23 mouse cellular contexts compared by ENCODE assay signal in genomic region chr12:71598641-71599040, GRCm38 (mm10).
DNase-seq lines count a peak whose midpoint lies in the region; ATAC-seq and TF ChIP-seq lines count a peak whose summit lies in the region.
"Had no signal": no experiment of that assay in that cellular context is flagged by ENCODE, and none has a peak within 500 bp of the region (broad histone marks: within the 10 kb centered on the region; RNA-seq: fewer than 3 reads in every experiment).

No protein-coding gene starts in this region.

- no peaks in the 10 kb centered on the region for H3K27me3 ChIP-seq in forebrain, postnatal 0 days (ENCODE audit: insufficient read depth, low read length)
- no peaks in the 10 kb centered on the region for H3K27me3 ChIP-seq in forebrain, embryonic 11.5 days (ENCODE audit: control insufficient read depth, insufficient read depth, low read length)
- no peaks in the 10 kb centered on the region for H3K27me3 ChIP-seq in limb, embryonic 14.5 days (ENCODE audit: control insufficient read depth, insufficient read depth, low read length)
- H3K27me3 ChIP-seq in limb, embryonic 10.5 days (ENCODE audit: low read depth, poor library complexity, severe bottlenecking) = no peaks in the 10 kb centered on the region
- H3K27me3 ChIP-seq in midbrain, postnatal 0 days (ENCODE audit: insufficient read depth, low read length) = no peaks in the 10 kb centered on the region
- H3K27me3 ChIP-seq: forebrain, embryonic 15.5 days; kidney, embryonic 15.5 days; limb, embryonic 15.5 days; liver, embryonic 13.5 days had no signal

- H3K4me1 ChIP-seq in forebrain, postnatal 0 days (ENCODE audit: insufficient read depth) = no peaks in the 10 kb centered on the region
- H3K4me1 ChIP-seq in forebrain, embryonic 11.5 days (replicated peaks; ENCODE audit: control insufficient read depth, insufficient read depth, low read length) = no peaks in the 10 kb centered on the region
- no peaks in the 10 kb centered on the region for H3K4me1 ChIP-seq in limb, embryonic 14.5 days (ENCODE audit: control insufficient read depth, insufficient read depth, low read length)
- H3K4me1 ChIP-seq in limb, embryonic 10.5 days = no peaks in the 10 kb centered on the region
- H3K4me1 ChIP-seq in midbrain, postnatal 0 days (ENCODE audit: insufficient read depth, low read length) = no peaks in the 10 kb centered on the region
- H3K4me1 ChIP-seq: kidney, embryonic 15.5 days; limb, embryonic 15.5 days; liver, embryonic 13.5 days had no signal

- H3K9ac ChIP-seq in forebrain, postnatal 0 days = no peak overlapping the region
- no peak overlapping the region for H3K9ac ChIP-seq in forebrain, embryonic 11.5 days (ENCODE audit: low read length)
- no peak overlapping the region for H3K9ac ChIP-seq in limb, embryonic 14.5 days (ENCODE audit: low read depth, low read length, severe bottlenecking)
- H3K9ac ChIP-seq in midbrain, postnatal 0 days (replicated peaks; ENCODE audit: low read length, poor library complexity, severe bottlenecking) = no peak overlapping the region
- H3K9ac ChIP-seq: forebrain, embryonic 15.5 days; kidney, embryonic 15.5 days; limb, embryonic 15.5 days; liver, embryonic 13.5 days had no signal

- H3K4me3 ChIP-seq in forebrain, postnatal 0 days (ENCODE audit: low read depth, low read length) = no peak overlapping the region
- H3K4me3 ChIP-seq in forebrain, embryonic 11.5 days (ENCODE audit: low read depth, low read length) = no peak overlapping the region
- no peak overlapping the region for H3K4me3 ChIP-seq in limb, embryonic 14.5 days (replicated peaks; ENCODE audit: low read length)
- no peak overlapping the region for H3K4me3 ChIP-seq in limb, embryonic 10.5 days
- no peak overlapping the region for H3K4me3 ChIP-seq in midbrain, postnatal 0 days (ENCODE audit: low read depth, low read length)
- H3K4me3 ChIP-seq: forebrain, embryonic 15.5 days; hindbrain, embryonic 10.5 days; kidney, embryonic 15.5 days; layer of hippocampus, adult 2 months; limb, embryonic 15.5 days; liver, embryonic 13.5 days had no signal

- no peak for TF ChIP-seq CTCF in forebrain, postnatal 0 days (IDR thresholded peaks at IDR 0.05; ENCODE audit: low read depth)
- no peak for TF ChIP-seq CTCF in brain, embryonic 14.5 days (IDR thresholded peaks at IDR 0.05; ENCODE audit: borderline replicate concordance, extremely low read depth, insufficient read depth, insufficient read length)
- no peak for TF ChIP-seq CTCF in midbrain, postnatal 0 days (IDR thresholded peaks at IDR 0.05)

- ATAC-seq in forebrain, postnatal 0 days = peak; percentile 14; the same call in 1 of the 2 replicates
- no peak for ATAC-seq in forebrain, embryonic 11.5 days (replicated peaks; ENCODE audit: low FRiP score)
- no peak for ATAC-seq in limb, embryonic 14.5 days (ENCODE audit: low FRiP score, low read depth)
- no peak for ATAC-seq in midbrain, postnatal 0 days (ENCODE audit: low FRiP score)
- ATAC-seq: forebrain, embryonic 15.5 days had no signal

- no peak for DNase-seq in forebrain, postnatal 0 days
- DNase-seq in forebrain, embryonic 11.5 days (ENCODE audit: low spot score) = no peak
- peak; percentile 31 for DNase-seq in limb, embryonic 14.5 days (ENCODE audit: low spot score)
- DNase-seq in limb, embryonic 10.5 days (ENCODE audit: low spot score) = no peak
- DNase-seq in brain, embryonic 14.5 days (ENCODE audit: low read depth) = peak; percentile 53
- DNase-seq in midbrain, postnatal 0 days (ENCODE audit: low spot score) = no peak
- no peak for DNase-seq in cerebellum, adult 9-11 months
- no peak for DNase-seq in layer of hippocampus, postnatal 14 days (ENCODE audit: low spot score in 2 of 2)
- DNase-seq: adrenal gland, adult 8-10 months; cerebellum, adult 8-10 months; cerebellum, postnatal 36 days; heart, postnatal 14 days; kidney, adult 18-20 months; kidney, postnatal 25 days; liver, embryonic 13.5 days; lung, adult 18-20 months; lung, postnatal 10 days had no signal

- no peak overlapping the region for H3K4me2 ChIP-seq in forebrain, postnatal 0 days (ENCODE audit: low read depth)
- no peak overlapping the region for H3K4me2 ChIP-seq in forebrain, embryonic 11.5 days (ENCODE audit: low read depth, low read length, severe bottlenecking)
- H3K4me2 ChIP-seq in limb, embryonic 14.5 days (replicated peaks; ENCODE audit: low read depth, low read length, severe bottlenecking) = no peak overlapping the region
- no peak overlapping the region for H3K4me2 ChIP-seq in midbrain, postnatal 0 days (ENCODE audit: low read depth, low read length, poor library complexity, severe bottlenecking)
- H3K4me2 ChIP-seq: forebrain, embryonic 15.5 days; kidney, embryonic 15.5 days; limb, embryonic 15.5 days; liver, embryonic 13.5 days had no signal

- H3K27ac ChIP-seq in forebrain, postnatal 0 days (ENCODE audit: low read depth, low read length) = no peak overlapping the region
- H3K27ac ChIP-seq in forebrain, embryonic 11.5 days (ENCODE audit: low read depth, low read length) = no peak overlapping the region
- H3K27ac ChIP-seq in limb, embryonic 14.5 days (replicated peaks; ENCODE audit: low read depth, low read length) = no peak overlapping the region
- no peak overlapping the region for H3K27ac ChIP-seq in limb, embryonic 10.5 days
- H3K27ac ChIP-seq in midbrain, postnatal 0 days (ENCODE audit: low read depth, low read length) = 0 out of 2 replicates have a peak overlapping the region, but pooled peaks have one; percentile 18
- H3K27ac ChIP-seq: forebrain, embryonic 15.5 days; hindbrain, embryonic 10.5 days; kidney, embryonic 15.5 days; layer of hippocampus, adult 2 months; limb, embryonic 15.5 days; liver, embryonic 13.5 days had no signal

- no peaks in the 10 kb centered on the region for H3K36me3 ChIP-seq in forebrain, postnatal 0 days (ENCODE audit: insufficient read depth)
- no peaks in the 10 kb centered on the region for H3K36me3 ChIP-seq in forebrain, embryonic 11.5 days (ENCODE audit: control insufficient read depth, insufficient read depth, low read length)
- no peaks in the 10 kb centered on the region for H3K36me3 ChIP-seq in limb, embryonic 14.5 days (ENCODE audit: control insufficient read depth, insufficient read depth, low read length)
- H3K36me3 ChIP-seq in limb, embryonic 10.5 days = no peaks in the 10 kb centered on the region
- H3K36me3 ChIP-seq in midbrain, postnatal 0 days (ENCODE audit: insufficient read depth, low read length) = no peaks in the 10 kb centered on the region
- H3K36me3 ChIP-seq: forebrain, embryonic 15.5 days; G1E; hindbrain, embryonic 10.5 days; kidney, embryonic 15.5 days; limb, embryonic 15.5 days; liver, embryonic 13.5 days had no signal

- TF ChIP-seq POLR2A in limb, embryonic 14.5 days (IDR thresholded peaks at IDR 0.05; ENCODE audit: borderline replicate concordance, extremely low read depth, insufficient read depth, insufficient read length) = no peak
- TF ChIP-seq POLR2A in brain, embryonic 14.5 days (IDR thresholded peaks at IDR 0.05; ENCODE audit: borderline replicate concordance, extremely low read depth, insufficient read depth, insufficient read length, poor library complexity, severe bottlenecking) = no peak

- no peaks in the 10 kb centered on the region for H3K9me3 ChIP-seq in forebrain, postnatal 0 days (ENCODE audit: low read length)
- no peaks in the 10 kb centered on the region for H3K9me3 ChIP-seq in forebrain, embryonic 11.5 days (ENCODE audit: control insufficient read depth, low read length)
- H3K9me3 ChIP-seq in limb, embryonic 14.5 days (ENCODE audit: control insufficient read depth, low read length) = no peaks in the 10 kb centered on the region
- no peaks in the 10 kb centered on the region for H3K9me3 ChIP-seq in limb, embryonic 10.5 days (replicated peaks)
- H3K9me3 ChIP-seq in midbrain, postnatal 0 days (ENCODE audit: low read length) = no peaks in the 10 kb centered on the region
- H3K9me3 ChIP-seq: forebrain, embryonic 15.5 days; G1E; hindbrain, embryonic 10.5 days; kidney, embryonic 15.5 days; limb, embryonic 15.5 days; liver, embryonic 13.5 days had no signal

- WGBS in forebrain, postnatal 0 days = 61% methylated on average over 9 of the region's 9 CpGs
- WGBS in forebrain, embryonic 11.5 days = 89% methylated on average over 9 of the region's 9 CpGs
- WGBS in limb, embryonic 14.5 days = 32% methylated on average over 9 of the region's 9 CpGs
- 49% methylated on average over 9 of the region's 9 CpGs for WGBS in limb, embryonic 10.5 days
- WGBS in midbrain, postnatal 0 days = 66% methylated on average over 9 of the region's 9 CpGs

Comparison
In these comparisons a context has a peak if more than half of its experiments do, and no peak if none do; other contexts are left out.
1. DNase-seq: peak in limb, embryonic 14.5 days (single experiment) and brain, embryonic 14.5 days (single experiment); none in forebrain, postnatal 0 days (single experiment), forebrain, embryonic 11.5 days (single experiment), limb, embryonic 10.5 days (single experiment), midbrain, postnatal 0 days (single experiment), cerebellum, adult 9-11 months (single experiment) and layer of hippocampus, postnatal 14 days (0 of 2).